Mouse (Mus musculus) kidney, adult 11 months (tissue): ENCODE results near the gene Canx.
A peak's percentile ranks its signal among the peaks of the same experiment; 100 is the strongest.

Experiments
- DNase-seq: peaks from one replicate; pipeline ENCODE4 v3.0.0; 2022

Gene Canx

GRCm38 (mm10) chr11:50275077-50275476, 50.4 kb downstream of the Canx start:
- no peak for DNase-seq

GRCm38 (mm10) chr11:50272819-50273218, 52.7 kb downstream of the Canx start:
- DNase-seq = no peak

GRCm38 (mm10) chr11:50269885-50270284, 55.6 kb downstream of the Canx start:
- DNase-seq = no peak

- no peak for DNase-seq
Measured at GRCm38 (mm10) chr11:50269163-50269562, 56.3 kb downstream of the Canx start.

- DNase-seq = no peak
Measured at GRCm38 (mm10) chr11:50266997-50267396, 58.5 kb downstream of the Canx start.

GRCm38 (mm10) chr11:50265931-50266330, 59.5 kb downstream of the Canx start:
- peak; percentile 94 for DNase-seq

- no peak for DNase-seq
Measured at GRCm38 (mm10) chr11:50263198-50263597, 62.3 kb downstream of the Canx start.

- DNase-seq = peak; percentile 58
Measured at GRCm38 (mm10) chr11:50262020-50262419, 63.5 kb downstream of the Canx start.

GRCm38 (mm10) chr11:50258310-50258709, 67.2 kb downstream of the Canx start:
- no peak for DNase-seq

- DNase-seq = no peak
Measured at GRCm38 (mm10) chr11:50256615-50257014, 68.9 kb downstream of the Canx start.

- no peak for DNase-seq
Measured at GRCm38 (mm10) chr11:50254010-50254580, 71.4 kb downstream of the Canx start.

GRCm38 (mm10) chr11:50253393-50253792, 72.1 kb downstream of the Canx start:
- no peak for DNase-seq

- no peak for DNase-seq
Measured at GRCm38 (mm10) chr11:50252684-50253265, 72.7 kb downstream of the Canx start.

GRCm38 (mm10) chr11:50252166-50252565, 73.3 kb downstream of the Canx start:
- DNase-seq = peak; percentile 67

GRCm38 (mm10) chr11:50248473-50249171, 76.9 kb downstream of the Canx start:
- no peak for DNase-seq

GRCm38 (mm10) chr11:50245269-50245668, 80.2 kb downstream of the Canx start:
- DNase-seq = no peak
